Mouse (Mus musculus): ENCODE measurements around the gene Sec22a.

Sec22a gene

DNA sequence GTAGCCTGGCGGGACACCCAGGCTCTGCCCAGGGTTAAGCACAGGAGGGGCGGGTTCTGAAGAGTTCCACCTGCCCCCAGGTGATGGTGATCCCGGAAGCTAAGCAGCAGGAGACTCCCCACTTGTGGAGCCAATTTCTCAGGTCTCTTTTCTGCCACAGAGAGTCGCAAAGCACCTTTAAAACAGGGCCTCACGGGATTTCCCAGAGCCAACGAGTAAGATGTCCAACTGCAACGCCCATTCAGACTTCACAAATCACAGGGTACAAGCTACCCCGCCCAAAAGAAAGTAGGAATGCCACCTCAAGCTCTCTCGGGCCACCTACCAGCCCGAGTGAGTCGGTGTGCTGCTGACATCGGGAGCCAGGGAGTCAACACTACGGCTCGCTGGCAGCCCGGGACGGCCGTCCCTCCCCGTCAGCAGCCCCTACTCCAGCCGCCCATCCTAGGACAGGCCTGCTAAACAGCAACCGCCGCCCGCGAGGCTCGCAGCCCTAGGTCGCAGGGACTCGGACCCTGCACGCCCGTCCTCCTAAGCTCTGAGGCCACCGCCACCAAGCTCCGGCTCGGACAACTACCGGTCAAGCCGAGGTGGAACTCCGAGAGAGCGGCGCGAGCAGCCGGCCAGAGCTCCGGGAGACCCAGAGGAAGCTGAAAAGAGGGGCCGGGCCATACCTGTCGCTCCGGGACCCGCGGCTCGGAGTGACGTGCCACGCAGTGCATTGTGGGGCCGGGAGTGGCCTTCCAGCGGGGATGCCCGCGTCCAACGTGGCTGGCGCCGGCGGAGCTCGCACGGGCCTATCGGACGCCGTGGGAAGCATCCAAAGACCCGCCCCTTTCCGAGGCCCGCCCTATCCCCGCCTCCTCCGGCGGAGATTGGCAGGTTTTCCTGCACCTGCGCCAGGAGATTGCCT, at the start of gene Sec22a:
Gene Sec22a, minus strand, starts transcription at position 769 of the 913 bp plus-strand sequence.
- peak; percentile 96 for DNase-seq (ENCODE audit: low read depth)

DNA sequence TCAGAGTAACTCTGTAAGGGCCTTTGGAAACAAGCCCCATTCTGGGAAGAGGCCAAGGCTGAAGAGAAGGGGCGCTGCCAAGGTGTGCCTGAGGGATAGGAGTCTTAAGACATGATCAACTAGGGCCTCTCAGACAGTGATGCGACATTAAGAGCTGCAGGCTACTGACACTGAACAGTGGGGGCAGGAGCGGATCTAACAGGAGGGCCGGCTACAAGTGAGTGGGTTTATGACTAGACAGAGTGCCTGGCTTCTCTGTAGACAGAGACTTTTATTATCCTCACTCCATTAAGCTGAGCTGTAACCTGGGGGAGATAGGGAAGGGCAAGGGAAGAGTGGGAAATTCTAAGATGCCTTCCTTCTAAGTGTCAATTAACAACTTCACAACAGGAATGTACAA, 43.0 kb upstream of the Sec22a start:
- no peak for DNase-seq (ENCODE audit: low read depth)

- no peak for DNase-seq (ENCODE audit: low read depth)
Measured at GRCm38 (mm10) chr16:35406166-35406565, 42.4 kb upstream of the Sec22a start.

DNA sequence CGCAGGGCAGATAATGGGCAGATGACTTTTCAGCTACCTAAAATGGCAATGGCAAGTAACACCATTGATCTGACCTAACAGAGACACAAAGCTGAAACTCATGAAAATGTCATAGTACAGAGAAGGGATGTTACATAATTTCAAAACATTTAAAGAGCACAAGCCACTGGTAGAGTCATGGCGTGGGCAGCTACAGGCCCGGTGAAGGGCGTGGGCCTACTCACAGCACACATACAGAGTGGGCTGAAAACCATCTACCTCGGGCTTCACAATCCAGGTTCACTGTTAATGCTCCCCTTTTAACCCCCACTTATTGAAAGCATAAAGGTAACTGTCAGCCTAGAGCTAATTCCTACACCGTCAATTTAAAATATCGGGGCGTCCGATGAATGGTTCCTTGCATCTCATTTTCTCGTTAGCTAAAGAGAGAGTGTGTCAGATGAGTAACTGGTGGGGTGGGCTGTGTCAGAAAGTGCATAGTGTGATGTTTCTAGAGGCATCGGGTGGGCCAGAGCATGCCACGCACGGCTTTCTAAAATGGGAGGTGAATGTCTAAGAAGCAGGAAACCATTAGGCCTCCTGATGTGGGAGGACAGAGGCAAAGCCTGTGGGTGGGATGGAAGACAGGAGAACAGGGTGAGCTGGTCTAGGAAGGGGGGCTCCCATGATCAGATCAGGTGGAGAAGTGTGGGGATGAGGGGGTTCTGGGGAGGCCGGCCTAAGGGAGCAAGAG, 41.8 kb upstream of the Sec22a start:
- no peak for DNase-seq (ENCODE audit: low read depth)

GRCm38 (mm10) chr16:35404864-35405263, 41.1 kb upstream of the Sec22a start:
- no peak for DNase-seq (ENCODE audit: low read depth)

DNA sequence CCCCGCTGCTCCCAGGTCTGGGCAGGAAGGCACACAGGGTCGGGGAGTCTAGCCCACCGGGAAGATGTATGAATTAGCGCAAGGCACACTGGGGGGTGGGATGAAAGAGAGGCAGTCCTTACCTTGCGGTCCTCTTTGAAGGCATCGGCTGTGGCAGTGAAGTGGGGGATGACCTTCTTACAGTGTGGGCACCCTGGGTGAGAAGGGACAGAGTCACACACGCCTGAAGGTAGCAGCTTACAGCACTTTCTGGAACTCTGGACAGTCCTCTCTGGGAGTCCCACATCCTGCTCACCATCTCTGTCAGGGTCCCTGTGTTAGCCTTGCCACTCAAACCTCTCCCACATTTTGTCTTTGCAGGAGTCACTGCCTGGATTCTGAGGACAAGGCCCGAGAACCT, 40.2 kb upstream of the Sec22a start:
- no peak for DNase-seq (ENCODE audit: low read depth)

DNA sequence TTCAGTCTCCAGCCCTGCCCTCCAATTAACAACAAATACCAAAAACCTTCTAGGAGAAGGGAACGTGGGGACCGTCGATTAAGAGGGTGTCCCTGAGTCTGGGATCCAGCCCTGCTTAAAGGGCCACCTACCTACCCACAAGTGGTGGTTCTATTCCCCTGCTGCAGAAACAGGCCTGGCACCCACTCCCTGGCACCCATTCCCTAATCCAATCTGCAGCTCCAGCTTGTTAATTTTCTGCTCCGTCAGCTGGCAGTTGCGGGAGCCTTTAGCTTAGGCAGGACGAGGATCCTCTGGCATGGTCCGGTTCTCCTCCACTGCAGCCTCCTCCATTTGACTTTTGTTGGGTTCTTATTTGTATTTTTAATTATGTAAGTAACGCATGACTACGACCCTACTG, 39.6 kb upstream of the Sec22a start:
- no peak for DNase-seq (ENCODE audit: low read depth)

DNA sequence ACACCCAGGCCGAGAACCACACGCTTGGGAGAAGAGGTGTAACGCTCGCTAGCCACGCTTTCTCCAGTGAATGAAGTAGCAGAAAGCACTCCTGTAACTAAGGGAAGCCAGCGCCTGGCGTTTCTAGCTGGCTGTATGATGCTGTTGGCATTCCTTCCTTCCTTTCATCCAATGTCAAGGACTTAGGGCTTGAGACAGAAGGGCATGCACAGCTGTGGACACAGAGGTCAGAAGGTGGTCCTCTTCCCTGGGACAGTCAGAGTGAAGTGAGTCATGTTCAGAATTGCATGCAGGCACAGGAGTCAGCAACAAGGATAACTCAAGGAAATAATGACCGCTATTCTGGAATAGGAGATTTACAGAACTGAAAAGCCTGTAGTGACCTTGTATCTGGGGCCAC, 29.1 kb upstream of the Sec22a start:
- DNase-seq (ENCODE audit: low read depth): no peak

GRCm38 (mm10) chr16:35385654-35386053, 21.9 kb upstream of the Sec22a start:
- no peak for DNase-seq (ENCODE audit: low read depth)

DNA sequence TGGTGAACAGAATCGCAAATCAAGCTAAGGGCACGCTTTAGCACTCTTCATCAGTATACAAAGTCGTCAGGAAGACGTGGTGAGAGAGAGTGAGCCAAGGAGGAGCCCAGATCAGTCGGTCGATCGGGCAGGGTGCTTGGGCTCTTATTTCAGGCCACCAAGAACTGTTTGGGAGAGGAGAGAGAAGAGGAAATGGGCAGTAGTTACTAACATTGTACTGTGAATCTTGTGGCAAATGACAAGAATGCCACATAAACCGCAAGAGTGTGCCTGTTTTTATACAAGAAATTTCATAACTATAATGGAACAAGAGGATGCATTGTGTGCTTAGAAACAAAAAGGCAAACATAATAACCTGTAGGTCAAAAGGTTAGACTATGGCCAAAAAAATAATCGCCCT, 16.3 kb upstream of the Sec22a start:
- no peak for DNase-seq (ENCODE audit: low read depth)

DNA sequence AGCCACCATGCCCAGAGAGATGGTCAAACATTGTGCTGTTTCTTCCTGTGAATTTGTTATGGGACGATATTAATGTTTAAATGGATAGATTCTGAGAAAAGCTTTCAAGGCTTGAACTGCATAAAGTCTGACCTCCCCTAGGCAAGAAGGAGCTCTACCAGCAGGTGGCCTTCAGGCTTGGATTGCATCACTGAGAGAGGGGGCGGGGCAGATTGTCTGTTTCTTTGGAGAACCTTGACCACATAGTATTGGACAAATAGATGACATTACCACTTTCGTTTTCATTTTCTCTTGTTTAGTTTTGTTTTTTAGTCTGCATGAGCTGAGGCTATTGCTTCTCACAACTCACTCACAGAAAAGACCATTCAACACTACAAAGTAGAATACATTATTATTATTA, 15.6 kb upstream of the Sec22a start:
- no peak for DNase-seq (ENCODE audit: low read depth)

DNA sequence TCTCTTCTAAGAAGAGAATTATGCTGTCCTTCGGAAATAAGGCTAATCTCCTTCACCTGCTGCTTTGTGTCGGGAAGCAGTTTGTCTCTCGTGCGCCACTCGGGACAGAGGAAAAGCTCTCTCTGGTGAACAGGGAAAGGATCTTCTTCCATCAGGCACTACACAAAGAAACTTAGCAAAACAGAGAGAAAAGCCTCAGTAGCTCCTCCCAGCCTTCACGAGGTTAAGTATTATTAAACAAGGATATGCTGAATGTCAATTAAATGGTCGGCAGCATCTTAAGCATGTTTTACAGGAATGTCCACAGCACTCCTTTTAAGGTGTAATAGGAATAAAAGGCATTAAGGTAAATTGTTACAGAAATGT, 328 bp upstream of the Sec22a start:
- no peak for DNase-seq (ENCODE audit: low read depth)

GRCm38 (mm10) chr16:35362221-35362620, 1.5 kb downstream of the Sec22a start:
- peak; percentile 40 for DNase-seq (ENCODE audit: low read depth)

- DNase-seq (ENCODE audit: low read depth): peak; percentile 85
Measured at GRCm38 (mm10) chr16:35360593-35360992, 3.1 kb downstream of the Sec22a start.

GRCm38 (mm10) chr16:35357449-35357848, 6.3 kb downstream of the Sec22a start:
- no peak for DNase-seq (ENCODE audit: low read depth)

DNA sequence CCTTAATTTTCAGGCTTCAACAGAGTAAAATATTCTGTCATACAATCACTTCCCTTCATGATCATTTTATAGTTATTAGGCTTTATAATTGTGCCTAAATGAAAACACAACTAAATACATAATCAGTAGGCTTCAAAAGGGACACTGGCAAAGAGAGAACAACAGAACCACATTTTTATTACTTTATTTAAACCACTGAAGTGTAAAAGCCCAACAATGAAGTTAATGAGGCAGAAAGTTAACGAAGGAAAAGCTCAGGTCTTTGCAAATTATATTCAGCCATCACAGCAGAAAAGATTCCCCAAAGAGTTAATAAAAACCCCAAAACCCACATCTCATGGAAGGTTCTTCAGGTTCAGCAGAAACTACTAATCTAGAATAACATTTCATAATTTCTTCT, 33.3 kb downstream of the Sec22a start:
- no peak for DNase-seq (ENCODE audit: low read depth)

- no peak for DNase-seq (ENCODE audit: low read depth)
Measured at GRCm38 (mm10) chr16:35319773-35320172, 43.9 kb downstream of the Sec22a start.

- DNase-seq (ENCODE audit: low read depth): peak; percentile 47
Measured at GRCm38 (mm10) chr16:35319335-35319734, 44.4 kb downstream of the Sec22a start.

- no peak for DNase-seq (ENCODE audit: low read depth)
Measured at GRCm38 (mm10) chr16:35318397-35318796, 45.3 kb downstream of the Sec22a start.

GRCm38 (mm10) chr16:35317460-35317859, 46.3 kb downstream of the Sec22a start:
- peak; percentile 6 for DNase-seq (ENCODE audit: low read depth)

- peak; percentile 8 for DNase-seq (ENCODE audit: low read depth)
Measured at GRCm38 (mm10) chr16:35316856-35317264, 46.9 kb downstream of the Sec22a start.

- DNase-seq (ENCODE audit: low read depth): no peak
Measured at GRCm38 (mm10) chr16:35315496-35315895, 48.2 kb downstream of the Sec22a start.

GRCm38 (mm10) chr16:35311586-35311985, 52.1 kb downstream of the Sec22a start:
- DNase-seq (ENCODE audit: low read depth): no peak

Measured in induced T-regulatory cell, adult 2 months (primary cell).